20 mouse cellular contexts compared by ENCODE assay signal in genomic region chr2:32486155-32486554, GRCm38 (mm10). TPM values are rescaled to one million over a fixed set of nuclear protein-coding genes. Genes with fewer than 3 reads are reported as not detected.
A peak's percentile ranks its signal among the peaks of the same experiment; 100 is the strongest.
DNase-seq lines count a peak whose midpoint lies in the region; ATAC-seq and TF ChIP-seq lines count a peak whose summit lies in the region.
"Had no signal": no experiment of that assay in that cellular context is flagged by ENCODE, and none has a peak within 500 bp of the region (broad histone marks: within the 10 kb centered on the region; RNA-seq: fewer than 3 reads in every experiment).

No protein-coding gene starts in this region.

- no peak for TF ChIP-seq CTCF in bone marrow, adult 2 months (IDR thresholded peaks at IDR 0.05; ENCODE audit: control insufficient read depth, insufficient read depth, low read length)

- no peaks in the 10 kb centered on the region for H3K36me3 ChIP-seq in heart, embryonic 14.5 days (ENCODE audit: control insufficient read depth, insufficient read depth, low read length)
- H3K36me3 ChIP-seq in midbrain, embryonic 13.5 days: no peaks in the 10 kb centered on the region
- no peaks in the 10 kb centered on the region for H3K36me3 ChIP-seq in midbrain, embryonic 14.5 days (ENCODE audit: control insufficient read depth, insufficient read depth, low read length)
- H3K36me3 ChIP-seq in liver, embryonic 16.5 days (ENCODE audit: control insufficient read depth, insufficient read depth): no peaks in the 10 kb centered on the region

- no peaks in the 10 kb centered on the region for H3K27me3 ChIP-seq in heart, embryonic 14.5 days (ENCODE audit: control insufficient read depth, insufficient read depth, low read length)
- no peaks in the 10 kb centered on the region for H3K27me3 ChIP-seq in midbrain, embryonic 13.5 days
- H3K27me3 ChIP-seq in midbrain, embryonic 14.5 days (ENCODE audit: control insufficient read depth, insufficient read depth, low read length): no peaks in the 10 kb centered on the region
- H3K27me3 ChIP-seq in liver, embryonic 16.5 days (ENCODE audit: control insufficient read depth, insufficient read depth, low read depth, low read length): no peaks in the 10 kb centered on the region
- H3K27me3 ChIP-seq: CH12.LX; forebrain, embryonic 13.5 days had no signal

- ATAC-seq in heart, embryonic 14.5 days (ENCODE audit: insufficient number of reproducible peaks, insufficient read depth, low FRiP score, low read depth): no peak
- ATAC-seq in midbrain, embryonic 13.5 days: no peak
- ATAC-seq in midbrain, embryonic 14.5 days (ENCODE audit: low FRiP score, low TSS enrichment): no peak
- ATAC-seq in liver, embryonic 16.5 days (ENCODE audit: low read depth): peak; percentile 64; the same call in 1 of the 2 replicates

- DNase-seq in heart, postnatal 14 days: no peak
- DNase-seq in midbrain, embryonic 14.5 days: no peak
- DNase-seq in layer of hippocampus, postnatal 36 days: no peak
- DNase-seq in layer of hippocampus, adult 8-10 months (ENCODE audit: low spot score in 2 of 2): no peak
- DNase-seq: cerebellum, adult 2 months; cerebellum, postnatal 36 days; gastrocnemius, postnatal 25 days; kidney, adult 8-10 months; kidney, postnatal 14 days; left cerebral cortex, postnatal 4 days; lung, adult 2 months; thymus, postnatal 36 days had no signal

- H3K4me3 ChIP-seq in heart, embryonic 14.5 days (ENCODE audit: control insufficient read depth in 1 of 2, insufficient read depth in 1 of 2, low read depth in 1 of 2, low read length in 2 of 2): no peak overlapping the region
- H3K4me3 ChIP-seq in midbrain, embryonic 13.5 days (replicated peaks): no peak overlapping the region
- H3K4me3 ChIP-seq in midbrain, embryonic 14.5 days (replicated peaks; ENCODE audit: low read depth, low read length): no peak overlapping the region
- H3K4me3 ChIP-seq in bone marrow, adult 2 months (replicated peaks; ENCODE audit: control insufficient read depth, low read depth, low read length): no peak overlapping the region
- no peak overlapping the region for H3K4me3 ChIP-seq in liver, embryonic 16.5 days (ENCODE audit: low read depth, low read length)
- H3K4me3 ChIP-seq: forebrain, embryonic 13.5 days; layer of hippocampus, adult 2 months had no signal

- H3K27ac ChIP-seq in heart, embryonic 14.5 days (replicated peaks in 1 of 2; ENCODE audit: control insufficient read depth in 1 of 2, insufficient read depth in 1 of 2, low read depth in 2 of 2, low read length in 2 of 2): no peak overlapping the region
- no peak overlapping the region for H3K27ac ChIP-seq in midbrain, embryonic 13.5 days
- H3K27ac ChIP-seq in midbrain, embryonic 14.5 days (replicated peaks; ENCODE audit: low read depth, low read length): no peak overlapping the region
- H3K27ac ChIP-seq in bone marrow, adult 2 months (ENCODE audit: control insufficient read depth, insufficient read depth, low read depth, low read length, poor library complexity): peak overlapping the region; percentile 46; the same call in 1 of the 2 replicates
- H3K27ac ChIP-seq in liver, embryonic 16.5 days (ENCODE audit: low read length): no peak overlapping the region
- H3K27ac ChIP-seq: forebrain, embryonic 13.5 days; layer of hippocampus, adult 2 months had no signal

- WGBS in heart, embryonic 14.5 days: 38% methylated on average over 9 of the region's 9 CpGs
- WGBS in midbrain, embryonic 13.5 days: 94% methylated on average over 9 of the region's 9 CpGs
- 94% methylated on average over 9 of the region's 9 CpGs for WGBS in midbrain, embryonic 14.5 days
- 68% methylated on average over 9 of the region's 9 CpGs for WGBS in bone marrow, adult 2 months
- 50% methylated on average over 9 of the region's 9 CpGs for WGBS in liver, embryonic 16.5 days (ENCODE audit: insufficient replicate concordance)

- intact Hi-C loops in heart, postnatal 14 days (cut with DNase I): no loop called here

- TF ChIP-seq POLR2A in bone marrow, adult 2 months (IDR thresholded peaks at IDR 0.05; ENCODE audit: borderline replicate concordance, control insufficient read depth, low read depth, low read length): no peak

- H3K9ac ChIP-seq in heart, embryonic 14.5 days (ENCODE audit: low read length): 0 out of 2 replicates have a peak overlapping the region, but pooled peaks have one; percentile 17
- H3K9ac ChIP-seq in midbrain, embryonic 13.5 days (replicated peaks): peak overlapping the region; percentile 14; the same call in 1 of the 2 replicates
- H3K9ac ChIP-seq in midbrain, embryonic 14.5 days (replicated peaks; ENCODE audit: low read length): no peak overlapping the region
- no peak overlapping the region for H3K9ac ChIP-seq in liver, embryonic 16.5 days (ENCODE audit: low read depth, low read length)
- H3K9ac ChIP-seq: forebrain, embryonic 13.5 days had no signal

- H3K4me2 ChIP-seq in heart, embryonic 14.5 days (ENCODE audit: low read length): no peak overlapping the region
- no peak overlapping the region for H3K4me2 ChIP-seq in midbrain, embryonic 13.5 days (replicated peaks)
- no peak overlapping the region for H3K4me2 ChIP-seq in midbrain, embryonic 14.5 days (ENCODE audit: low read length)
- no peak overlapping the region for H3K4me2 ChIP-seq in liver, embryonic 16.5 days (ENCODE audit: low read depth, low read length)
- H3K4me2 ChIP-seq: forebrain, embryonic 13.5 days; heart, embryonic 11.5 days had no signal

- H3K9me3 ChIP-seq in heart, embryonic 14.5 days (ENCODE audit: control insufficient read depth, low read length): no peaks in the 10 kb centered on the region
- H3K9me3 ChIP-seq in midbrain, embryonic 13.5 days: no peaks in the 10 kb centered on the region
- no peaks in the 10 kb centered on the region for H3K9me3 ChIP-seq in midbrain, embryonic 14.5 days (ENCODE audit: control insufficient read depth, low read length)
- no peaks in the 10 kb centered on the region for H3K9me3 ChIP-seq in liver, embryonic 16.5 days (replicated peaks; ENCODE audit: control insufficient read depth, low read length)
- H3K9me3 ChIP-seq: forebrain, embryonic 13.5 days had no signal

- peaks cover 8 to 11% of the 10 kb centered on the region in 2 experiments for H3K4me1 ChIP-seq in heart, embryonic 14.5 days (ENCODE audit: control insufficient read depth in 2 of 2, insufficient read depth in 2 of 2, low read length in 2 of 2)
- H3K4me1 ChIP-seq in midbrain, embryonic 13.5 days (replicated peaks): no peaks in the 10 kb centered on the region
- no peaks in the 10 kb centered on the region for H3K4me1 ChIP-seq in midbrain, embryonic 14.5 days (ENCODE audit: control insufficient read depth, insufficient read depth, low read length)
- no peaks in the 10 kb centered on the region; the same call in 1 of the 2 replicates for H3K4me1 ChIP-seq in bone marrow, adult 2 months (ENCODE audit: control insufficient read depth, insufficient read depth, low read length)
- H3K4me1 ChIP-seq in liver, embryonic 16.5 days (ENCODE audit: control insufficient read depth, low read depth, low read length): peaks cover 9% of the 10 kb centered on the region
- H3K4me1 ChIP-seq: forebrain, embryonic 13.5 days had no signal

RNA-seq across cellular contexts. Expression of gene Slc25a25, which starts 34.9 kb away (rescaled TPM):
- 6.6 and 8.0 TPM in 2 replicates for polyA plus RNA-seq in heart, embryonic 14.5 days (2014; fragmentation: Nextera tagmentation; extraction: Ambion mirVana)
- total RNA-seq in heart, postnatal 14 days (2021): 10 to 100 TPM in 1 of 2 experiments, 1 to 10 TPM in 1; 9.7 to 15.5 TPM
- polyA plus RNA-seq in midbrain, embryonic 13.5 days (2015; fragmentation: Nextera tagmentation; extraction: Ambion mirVana): 45.4 and 50.1 TPM in 2 replicates
- 36.3 and 41.5 TPM in 2 replicates for polyA plus RNA-seq in midbrain, embryonic 14.5 days (2014; fragmentation: Nextera tagmentation; extraction: Ambion mirVana)
- polyA plus RNA-seq in bone marrow, adult 2 months (2011; ENCODE audit: insufficient read depth, insufficient read length, low replicate concordance, missing spikeins): 7.3 and 10.6 TPM in 2 replicates
- 9.5 and 9.7 TPM in 2 replicates for polyA plus RNA-seq in liver, embryonic 16.5 days (2015; fragmentation: Nextera tagmentation; extraction: Ambion mirVana)
- total RNA-seq in layer of hippocampus, postnatal 36 days (2021): 10 to 100 TPM; 58.1 to 60.0 TPM
- 10 to 100 TPM; 55.0 to 60.7 (median 55.9) TPM for total RNA-seq in layer of hippocampus, adult 8-10 months (2022)

RNA-seq across cellular contexts. Expression of gene Naif1, which starts 35.9 kb away (rescaled TPM):
- 4.5 and 4.7 TPM in 2 replicates for polyA plus RNA-seq in heart, embryonic 14.5 days (2014; fragmentation: Nextera tagmentation; extraction: Ambion mirVana)
- 1 to 10 TPM; 3.1 to 3.4 TPM for total RNA-seq in heart, postnatal 14 days (2021)
- polyA plus RNA-seq in midbrain, embryonic 13.5 days (2015; fragmentation: Nextera tagmentation; extraction: Ambion mirVana): 5.1 and 6.1 TPM in 2 replicates
- 5.3 and 5.6 TPM in 2 replicates for polyA plus RNA-seq in midbrain, embryonic 14.5 days (2014; fragmentation: Nextera tagmentation; extraction: Ambion mirVana)
- 1.9 and 2.6 TPM in 2 replicates for polyA plus RNA-seq in bone marrow, adult 2 months (2011; ENCODE audit: insufficient read depth, insufficient read length, low replicate concordance, missing spikeins)
- polyA plus RNA-seq in liver, embryonic 16.5 days (2015; fragmentation: Nextera tagmentation; extraction: Ambion mirVana): 1.9 and 2.0 TPM in 2 replicates
- 1 to 10 TPM; 4.2 to 4.4 TPM for total RNA-seq in layer of hippocampus, postnatal 36 days (2021)
- total RNA-seq in layer of hippocampus, adult 8-10 months (2022): 1 to 10 TPM; 3.2 to 4.7 (median 4.2) TPM

RNA-seq across cellular contexts. Expression of gene Fam102a, which starts 49.0 kb away (rescaled TPM):
- polyA plus RNA-seq in heart, embryonic 14.5 days (2014; fragmentation: Nextera tagmentation; extraction: Ambion mirVana): 5.8 and 6.3 TPM in 2 replicates
- total RNA-seq in heart, postnatal 14 days (2021): 1 to 10 TPM; 8.6 to 9.7 TPM
- 5.6 and 7.3 TPM in 2 replicates for polyA plus RNA-seq in midbrain, embryonic 13.5 days (2015; fragmentation: Nextera tagmentation; extraction: Ambion mirVana)
- polyA plus RNA-seq in midbrain, embryonic 14.5 days (2014; fragmentation: Nextera tagmentation; extraction: Ambion mirVana): 6.9 and 7.8 TPM in 2 replicates
- 5.4 and 9.7 TPM in 2 replicates for polyA plus RNA-seq in bone marrow, adult 2 months (2011; ENCODE audit: insufficient read depth, insufficient read length, low replicate concordance, missing spikeins)
- polyA plus RNA-seq in liver, embryonic 16.5 days (2015; fragmentation: Nextera tagmentation; extraction: Ambion mirVana): 1.6 TPM in 2 replicates
- total RNA-seq in layer of hippocampus, postnatal 36 days (2021): 10 to 100 TPM; 69.4 to 69.8 TPM
- 10 to 100 TPM; 69.9 to 81.1 (median 75.7) TPM for total RNA-seq in layer of hippocampus, adult 8-10 months (2022)

Comparison
In these comparisons a context has a peak if more than half of its experiments do, and no peak if none do; other contexts are left out.
1. H3K9ac ChIP-seq: peak in heart, embryonic 14.5 days (single experiment) and midbrain, embryonic 13.5 days (single experiment); none in midbrain, embryonic 14.5 days (single experiment) and liver, embryonic 16.5 days (single experiment).